8 mouse cellular contexts compared by ENCODE assay signal in genomic region chr9:72766789-72767349, GRCm38 (mm10). TPM values are rescaled to one million over a fixed set of nuclear protein-coding genes. Genes with fewer than 3 reads are reported as not detected.
DNase-seq lines count a peak whose midpoint lies in the region; ATAC-seq lines count a peak whose summit lies in the region.

No protein-coding gene starts in this region.

- H3K9me3 ChIP-seq in megakaryocyte, embryonic 14.5 days: 0 out of 2 replicates have a peak, but pooled peaks cover 3% of the 10 kb centered on the region

- peaks cover 29% of the 10 kb centered on the region for H3K27me3 ChIP-seq in megakaryocyte, embryonic 14.5 days (replicated peaks)

- intact Hi-C loops in gastrocnemius, postnatal 14 days (cut with DNase I; ENCODE audit: low total_unique reads): loop anchor here (2.0 kb wide), 1 partner anchor 116 kb away; no protein-coding TSS in a partner anchor

- H3K36me3 ChIP-seq in megakaryocyte, embryonic 14.5 days (replicated peaks; ENCODE audit: low read length): no peaks in the 10 kb centered on the region

- DNase-seq in adipocyte (ENCODE audit: low spot score): peak; percentile 78
- DNase-seq in gastrocnemius, postnatal 14 days: peak; percentile 86
- DNase-seq in induced T-regulatory cell, adult 2 months (ENCODE audit: low read depth): peak; percentile 86
- DNase-seq in left cerebral cortex, adult 8-10 months (ENCODE audit: low spot score in 2 of 2): peak; percentile 87 to 90
- peak; percentile 95 for DNase-seq in right cerebral cortex, postnatal 14 days
- peak; percentile 82 for DNase-seq in urinary bladder, postnatal 25 days (ENCODE audit: low spot score)

- H3K4me1 ChIP-seq in megakaryocyte, embryonic 14.5 days: peaks cover 9% of the 10 kb centered on the region

- ATAC-seq in common myeloid progenitor, adult 5-6 weeks (replicated peaks; ENCODE audit: low read depth, poor library complexity, severe bottlenecking): peak; percentile 93

- H3K4me3 ChIP-seq in megakaryocyte, embryonic 14.5 days (replicated peaks): peak overlapping the region; percentile 91

RNA-seq across cellular contexts. Expression of gene Prtg, which starts 39.8 kb away (rescaled TPM):
- total RNA-seq in common myeloid progenitor, adult 5-6 weeks (2017): not detected in 2 replicates
- under 1 TPM; 0.45 to 0.80 TPM for total RNA-seq in gastrocnemius, postnatal 14 days (2021)
- total RNA-seq in left cerebral cortex, adult 8-10 months (2022): 1 to 10 TPM; 1.7 to 2.6 (median 1.9) TPM
- polyA plus RNA-seq in megakaryocyte, embryonic 14.5 days (2012; ENCODE audit: insufficient read depth, low replicate concordance): not detected in 2 replicates

Comparison
In these comparisons a context has a peak if more than half of its experiments do, and no peak if none do; other contexts are left out.
1. Peak in every context shown above with its lines: DNase-seq, ATAC-seq and H3K4me3 ChIP-seq.